Mouse (Mus musculus) CH12.LX (cell line): ENCODE measurements at regions not wholly inside any gene's neighbourhood (a gene's known extent, or its start where the extent isn't known, plus 50 kb on each side); places are given as distances from the start of the nearest gene placed in this dataset.

ENCODE experiments used
- DNase-seq: peaks from one replicate; pipeline ENCODE4 v3.0.0-alpha.2; 2013; ENCODE audit errors: extremely low read depth
- H3K27ac ChIP-seq: 2 replicates; pipeline ENCODE4 v1.5.1; 2012; ENCODE audit warnings: low read depth, mild to moderate bottlenecking, control low read depth, moderate library complexity; ENCODE audit not compliant: insufficient read depth
- H3K27me3 ChIP-seq: replicated peaks from 2 replicates; pipeline ENCODE3; 2012; ENCODE audit warnings: inconsistent platforms
- H3K36me3 ChIP-seq, 2 experiments: replicated peaks in 1 of 2; 2 replicates each; pipeline versions ENCODE3 to v1.6.1; 2012; ENCODE audit warnings: inconsistent platforms in 1 of 2, low read length in 1 of 2, mild to moderate bottlenecking in 1 of 2, mixed read lengths in 1 of 2, moderate library complexity in 1 of 2; ENCODE audit not compliant: control insufficient read depth in 1 of 2, insufficient read depth in 1 of 2
- H3K4me1 ChIP-seq, 2 experiments: 2 replicates each; pipeline ENCODE4 v1.6.1; 2012; ENCODE audit warnings: inconsistent platforms in 1 of 2, moderate library complexity in 1 of 2; ENCODE audit not compliant: insufficient read depth in 2 of 2, control insufficient read depth in 1 of 2
- H3K4me2 ChIP-seq: 2 replicates; pipeline ENCODE4 v1.6.1; 2012; ENCODE audit warnings: low read depth, mild to moderate bottlenecking, control low read depth; ENCODE audit not compliant: poor library complexity, insufficient read depth, severe bottlenecking
- H3K4me3 ChIP-seq, 3 experiments: fragments of 150-350 bp in 1 of 3; sonication (generic) in 1 of 3; replicated peaks in 1 of 3; 2 replicates each; pipeline versions ENCODE3 to v1.5.1; 2011 to 2012; ENCODE audit warnings: low read depth in 2 of 3, low read length in 2 of 3, mild to moderate bottlenecking in 2 of 3, moderate library complexity in 2 of 3, control low read depth in 1 of 3, improper control_type of control experiment in 1 of 3, inconsistent platforms in 1 of 3, mixed read lengths in 1 of 3; ENCODE audit not compliant: poor library complexity in 1 of 3
- H3K79me2 ChIP-seq: replicated peaks from 2 replicates; pipeline ENCODE4 v1.6.1; 2012; ENCODE audit warnings: mild to moderate bottlenecking, moderate library complexity; ENCODE audit not compliant: control insufficient read depth, poor library complexity, insufficient read depth, severe bottlenecking; ENCODE audit errors: extremely low read depth
- H3K9ac ChIP-seq: 2 replicates; pipeline ENCODE4 v1.6.1; 2012; ENCODE audit warnings: low read depth, mild to moderate bottlenecking, control low read depth, moderate library complexity; ENCODE audit not compliant: insufficient read depth
- H3K9me3 ChIP-seq: replicated peaks from 2 replicates; pipeline ENCODE3; 2012; ENCODE audit warnings: low read length, inconsistent platforms, mixed read lengths
- BHLHE40 ChIP-seq: IDR thresholded peaks from 2 replicates; pipeline ENCODE4 v1.6.1; 2011; ENCODE audit warnings: mild to moderate bottlenecking, low read depth, low read length, improper control_type of control experiment
- CHD2 ChIP-seq: IDR thresholded peaks from 2 replicates; pipeline ENCODE4 v1.6.1; 2011; ENCODE audit warnings: low read length, improper control_type of control experiment
- CTCF ChIP-seq, 2 experiments: IDR thresholded peaks in 1 of 2; conservative IDR thresholded peaks in 1 of 2; 2 replicates each; pipeline ENCODE4 v1.5.1; 2011 to 2012; ENCODE audit warnings: low read depth in 2 of 2, low read length in 2 of 2, improper control_type of control experiment in 1 of 2, inconsistent platforms in 1 of 2, mild to moderate bottlenecking in 1 of 2, moderate library complexity in 1 of 2
- ELF1 ChIP-seq: IDR thresholded peaks from 2 replicates; pipeline ENCODE4 v1.6.1; 2014; ENCODE audit warnings: low read depth, mild to moderate bottlenecking, inconsistent platforms, low read length, improper control_type of control experiment
- EP300 ChIP-seq: IDR thresholded peaks from 2 replicates; pipeline ENCODE4 v1.6.1; 2011; ENCODE audit warnings: low read length, improper control_type of control experiment
- ETS1 ChIP-seq: conservative IDR thresholded peaks from 2 replicates; pipeline ENCODE4 v1.6.1; 2012; ENCODE audit warnings: low read depth, mild to moderate bottlenecking, inconsistent platforms, low read length, improper control_type of control experiment, moderate library complexity
- GABPA ChIP-seq: IDR thresholded peaks from 2 replicates; pipeline ENCODE4 v1.6.1; 2012; ENCODE audit warnings: low read depth, low read length, improper control_type of control experiment, inconsistent platforms; ENCODE audit not compliant: insufficient replicate concordance
- JUN ChIP-seq: IDR thresholded peaks from 2 replicates; pipeline ENCODE4 v1.6.1; 2011; ENCODE audit warnings: low read depth, mild to moderate bottlenecking, low read length, improper control_type of control experiment, moderate library complexity; ENCODE audit not compliant: insufficient read depth
- JUND ChIP-seq: conservative IDR thresholded peaks from 2 replicates; pipeline ENCODE4 v1.6.1; 2011; ENCODE audit warnings: low read depth, low read length, improper control_type of control experiment
- KAT2A ChIP-seq: IDR thresholded peaks from 2 replicates; pipeline ENCODE4 v1.6.1; 2012; ENCODE audit warnings: low read length, improper control_type of control experiment, inconsistent platforms; ENCODE audit not compliant: insufficient replicate concordance
- MAFK ChIP-seq: IDR thresholded peaks from 2 replicates; pipeline ENCODE4 v1.6.1; 2011; ENCODE audit warnings: low read length, improper control_type of control experiment; ENCODE audit not compliant: insufficient replicate concordance
- MAZ ChIP-seq: IDR thresholded peaks from 2 replicates; pipeline ENCODE4 v1.6.1; 2012; ENCODE audit warnings: low read depth, mild to moderate bottlenecking, inconsistent platforms, low read length, improper control_type of control experiment, moderate library complexity
- NELFE ChIP-seq: IDR thresholded peaks from 2 replicates; pipeline ENCODE4 v1.6.1; 2011; ENCODE audit warnings: low read depth, low read length, improper control_type of control experiment
- POLR2AphosphoS2 ChIP-seq: IDR thresholded peaks from 2 replicates; pipeline ENCODE4 v1.6.1; 2011; ENCODE audit warnings: low read depth, low read length, improper control_type of control experiment
- RAD21 ChIP-seq: IDR thresholded peaks from 2 replicates; pipeline ENCODE4 v1.6.1; 2011; ENCODE audit warnings: low read depth, mild to moderate bottlenecking, low read length, improper control_type of control experiment, moderate library complexity
- RCOR1 ChIP-seq: conservative IDR thresholded peaks from 2 replicates; pipeline ENCODE4 v1.6.1; 2012; ENCODE audit warnings: low read depth, mild to moderate bottlenecking, inconsistent platforms, low read length, improper control_type of control experiment
- SIN3A ChIP-seq: IDR thresholded peaks from 2 replicates; pipeline ENCODE4 v1.6.1; 2012; ENCODE audit warnings: low read length, improper control_type of control experiment, inconsistent platforms
- SMC3 ChIP-seq: IDR thresholded peaks from 2 replicates; pipeline ENCODE4 v1.6.1; 2011; ENCODE audit warnings: low read depth, low read length, improper control_type of control experiment
- TBP ChIP-seq: conservative IDR thresholded peaks from 2 replicates; pipeline ENCODE4 v1.6.1; 2011; ENCODE audit warnings: low read depth, low read length, improper control_type of control experiment
- TCF12 ChIP-seq: IDR thresholded peaks from 2 replicates; pipeline ENCODE4 v1.6.1; 2014; ENCODE audit warnings: low read depth, mild to moderate bottlenecking, inconsistent platforms, low read length, improper control_type of control experiment
- USF2 ChIP-seq: conservative IDR thresholded peaks from 2 replicates; pipeline ENCODE4 v1.6.1; 2011; ENCODE audit warnings: low read depth, low read length, improper control_type of control experiment
- ZC3H11A ChIP-seq: IDR thresholded peaks from 2 replicates; pipeline ENCODE4 v1.6.1; 2012; ENCODE audit warnings: low read depth, mild to moderate bottlenecking, inconsistent platforms, low read length, improper control_type of control experiment
- ZKSCAN1 ChIP-seq: IDR thresholded peaks from 2 replicates; pipeline ENCODE4 v1.6.1; 2012; ENCODE audit warnings: low read depth, inconsistent platforms, low read length, improper control_type of control experiment, borderline replicate concordance
- ZMIZ1 ChIP-seq: IDR thresholded peaks from 2 replicates; pipeline ENCODE4 v1.6.1; 2012; ENCODE audit warnings: low read depth, mild to moderate bottlenecking, inconsistent platforms, low read length, improper control_type of control experiment
- dilution Hi-C: fragments of 300-500 bp; cut with MboI; formaldehyde crosslinking; loops from 2 replicates; pipeline ENCODE4 v1.14.3; 2020; ENCODE audit warnings: low sequenced_read_pairs; ENCODE audit not compliant: extremely low pct_unique_long_range_greater_than_20kb, extremely low pct_ligation_motif_present
- in situ Hi-C: fragments of 300-500 bp; cut with MboI; formaldehyde crosslinking; loops from 3 replicates; pipeline ENCODE4 v1.14.3; 2019; ENCODE audit warnings: low sequenced_read_pairs, low pct_ligation_motif_present, low pct_unique_long_range_greater_than_20kb, mixed read lengths

GRCm38 (mm10) chr15:92965556-92965955 lies 309.4 kb downstream of the Gxylt1 start:
- H3K9ac ChIP-seq: no peak overlapping the region
- TF ChIP-seq MAZ (no peak), CHD2 (no peak), MAFK (no peak), GABPA (no peak), ZMIZ1 (no peak), SMC3 (no peak), SIN3A (no peak), CTCF (conservative IDR thresholded peaks at IDR 0.05 in 1 of 2, IDR thresholded peaks at IDR 0.05 in 1 of 2; ENCODE audit: low read depth in 2 of 2, low read length in 2 of 2) (no peak), RCOR1 (no peak), USF2 (no peak), BHLHE40 (no peak), ELF1 (no peak), POLR2AphosphoS2 (no peak), ZC3H11A (no peak), JUN (no peak), RAD21 (no peak), TBP (no peak)
- dilution Hi-C loops: no loop called here

GRCm38 (mm10) chr15:92964901-92965300 lies 310.1 kb downstream of the Gxylt1 start:
- Histone ChIP-seq H3K79me2 (no peaks in the 10 kb centered on the region), H3K9ac (no peak overlapping the region), H3K27ac (no peak overlapping the region), H3K4me3 (no peak overlapping the region), H3K27me3 (no peaks in the 10 kb centered on the region), H3K36me3 (no peaks in the 10 kb centered on the region), H3K4me2 (no peak overlapping the region), H3K4me1 (no peaks in the 10 kb centered on the region), H3K9me3 (peaks cover 69% of the 10 kb centered on the region)
- no peak for TF ChIP-seq TCF12
- TF ChIP-seq KAT2A: no peak
- TF ChIP-seq NELFE: no peak
- TF ChIP-seq RAD21: no peak
- no peak for TF ChIP-seq ETS1
- TF ChIP-seq EP300: no peak
- TF ChIP-seq GABPA: no peak
- TF ChIP-seq TBP: no peak
- no peak for TF ChIP-seq JUND
- TF ChIP-seq CTCF (conservative IDR thresholded peaks at IDR 0.05 in 1 of 2, IDR thresholded peaks at IDR 0.05 in 1 of 2; ENCODE audit: low read depth in 2 of 2, low read length in 2 of 2): no peak
- TF ChIP-seq JUN: no peak
- no peak for TF ChIP-seq ZKSCAN1
- in situ Hi-C loops (no loop called here), dilution Hi-C loops (no loop called here)
- no peak for DNase-seq

More at GRCm38 (mm10) chr15:92965556-92965955, 309.4 kb downstream of the Gxylt1 start:
- H3K4me2 ChIP-seq: no peak overlapping the region
- in situ Hi-C loops: no loop called here
- H3K4me1 ChIP-seq: no peaks in the 10 kb centered on the region
- H3K9me3 ChIP-seq: peaks cover 69% of the 10 kb centered on the region
- no peaks in the 10 kb centered on the region for H3K27me3 ChIP-seq
- DNase-seq: no peak
- no peak overlapping the region for H3K27ac ChIP-seq
- H3K36me3 ChIP-seq: no peaks in the 10 kb centered on the region
- H3K79me2 ChIP-seq: no peaks in the 10 kb centered on the region
- no peak overlapping the region for H3K4me3 ChIP-seq
